Mouse (Mus musculus) ES-E14 (cell line): ENCODE results near the gene Gm10974. TPM values are rescaled to one million over a fixed set of nuclear protein-coding genes. Genes with fewer than 3 reads are reported as not detected.

Experiments used
- DNase-seq: peaks from one replicate; pipeline ENCODE4 v3.0.0-alpha.2; 2013; ENCODE audit warnings: low read depth, low spot score
- H3K27ac ChIP-seq: 2 replicates; pipeline ENCODE4 v1.5.1; 2012; ENCODE audit warnings: low read depth, mild to moderate bottlenecking, low read length, moderate library complexity, mixed read lengths; ENCODE audit not compliant: poor library complexity, insufficient read depth, severe bottlenecking
- H3K36me3 ChIP-seq: 2 replicates; pipeline ENCODE4 v1.6.1; 2012; ENCODE audit warnings: mild to moderate bottlenecking, low read length, moderate library complexity, mixed read lengths; ENCODE audit not compliant: control insufficient read depth, poor library complexity, insufficient read depth, severe bottlenecking
- H3K4me1 ChIP-seq, 2 experiments: fragments of 150-350 bp in 1 of 2; sonication (generic) in 1 of 2; 2 replicates each; pipeline ENCODE4 v1.6.1; 2012; ENCODE audit warnings: low read length in 2 of 2, mild to moderate bottlenecking in 1 of 2, mixed read lengths in 1 of 2; ENCODE audit not compliant: control insufficient read depth in 2 of 2, insufficient read depth in 2 of 2, poor library complexity in 1 of 2
- H3K4me3 ChIP-seq, 2 experiments: fragments of 150-350 bp in 1 of 2; sonication (generic) in 1 of 2; 2 replicates each; pipeline ENCODE4 v1.5.1; 2012; ENCODE audit warnings: low read length in 2 of 2, low read depth in 1 of 2, mild to moderate bottlenecking in 1 of 2, mixed read lengths in 1 of 2; ENCODE audit not compliant: insufficient read depth in 1 of 2, poor library complexity in 1 of 2, severe bottlenecking in 1 of 2
- H3K9ac ChIP-seq: 2 replicates; pipeline ENCODE4 v1.6.1; 2012; ENCODE audit warnings: low read depth, mild to moderate bottlenecking, low read length, mixed read lengths; ENCODE audit not compliant: poor library complexity, insufficient read depth, severe bottlenecking
- H3K9me3 ChIP-seq: fragments of 150-350 bp; sonication (generic); 2 replicates; pipeline ENCODE4 v1.6.1; 2012; ENCODE audit warnings: low read depth, mild to moderate bottlenecking, low read length; ENCODE audit not compliant: control insufficient read depth, insufficient read depth
- CHD2 ChIP-seq: IDR thresholded peaks from 2 replicates; pipeline ENCODE4 v1.6.1; 2014; ENCODE audit warnings: mild to moderate bottlenecking, low read depth, low read length, inconsistent platforms
- HCFC1 ChIP-seq: IDR thresholded peaks from 2 replicates; pipeline ENCODE4 v1.6.1; 2012; ENCODE audit warnings: low read length, inconsistent platforms, borderline replicate concordance; ENCODE audit not compliant: insufficient read depth
- MAFK ChIP-seq: IDR thresholded peaks from 2 replicates; pipeline ENCODE4 v1.6.1; 2014; ENCODE audit warnings: mild to moderate bottlenecking, low read depth, low read length, inconsistent platforms; ENCODE audit not compliant: insufficient read depth
- ZC3H11A ChIP-seq: IDR thresholded peaks from 2 replicates; pipeline ENCODE4 v1.6.1; 2012; ENCODE audit warnings: low read depth, mild to moderate bottlenecking, inconsistent platforms, low read length, borderline replicate concordance
- ZNF384 ChIP-seq: IDR thresholded peaks from 2 replicates; pipeline ENCODE4 v1.6.1; 2012; ENCODE audit warnings: low read depth, low read length, inconsistent platforms
- in situ Hi-C, 2 experiments: fragments of 600-800 bp; cut with MboI; formaldehyde crosslinking; loops; one replicate each; pipeline ENCODE4 v1.15.1; 2025; ENCODE audit warnings: low sequenced_read_pairs in 2 of 2, inconsistent platforms in 1 of 2; ENCODE audit not compliant: unreplicated experiment in 2 of 2
- total RNA-seq: library from RNA; depleted of rRNA; stranded (reverse); fragments of 300-350 nt; gene quantifications from 2 replicates; pipeline ENCODE4 v1.2.3, GENCODE M21; 2012; rRNA removed

Gene Gm10974
- total RNA-seq, 1 experiment, result not detected

DNA sequence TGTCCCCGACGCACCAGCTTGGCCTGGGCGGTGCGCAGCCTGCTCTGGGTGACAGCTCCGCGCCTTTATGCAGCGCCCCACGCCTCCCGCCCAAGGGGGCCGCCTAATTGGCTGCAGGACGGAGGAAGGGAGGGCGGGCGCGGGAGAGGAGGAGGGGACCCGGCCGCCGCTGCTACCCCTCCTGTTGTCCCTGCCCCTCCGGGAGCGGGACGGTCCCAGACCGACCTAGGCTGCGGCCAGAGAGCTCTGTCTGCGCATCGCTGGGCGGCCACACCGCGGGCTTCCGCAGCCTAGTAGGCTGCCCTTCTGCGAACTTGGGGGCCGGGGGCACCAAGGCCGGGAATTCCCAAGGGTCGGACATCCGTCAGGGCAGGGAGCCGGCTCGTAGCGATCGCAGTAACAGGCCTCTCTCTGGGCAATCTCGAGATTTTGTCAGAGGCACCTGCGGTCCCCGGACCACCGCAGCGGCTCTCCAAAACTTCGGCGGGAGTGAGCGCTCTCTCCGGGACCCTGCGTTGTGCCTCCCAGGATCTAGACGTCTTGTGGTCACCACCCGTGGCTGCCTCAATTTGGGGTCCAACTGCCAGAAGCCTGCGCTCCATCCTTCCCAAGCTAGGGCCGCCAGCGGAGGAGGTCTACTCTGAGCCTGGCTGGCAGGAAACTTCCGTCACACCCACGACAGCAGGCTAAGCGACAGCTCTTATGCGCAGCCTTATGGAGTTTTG, 61.9 kb downstream of the Gm10974 start, which contains the start of gene Aldh1a3:
Aldh1a3 (minus strand) TSS at position 81 of the 725 bp plus-strand sequence.
- H3K9me3 ChIP-seq, result no peaks in the 10 kb centered on the region
- in situ Hi-C loops, result no loop called here
- H3K36me3 ChIP-seq, result no peaks in the 10 kb centered on the region
- H3K4me3 ChIP-seq, result peak within 1 kb of the TSS; percentile 59 to 63
- TF ChIP-seq HCFC1 (no peak), MAFK (no peak), ZC3H11A (no peak), ZNF384 (no peak), CHD2 (no peak)
- H3K9ac ChIP-seq, result no peak within 1 kb of the TSS
- H3K4me1 ChIP-seq, result peaks cover 0 to 3% of the 10 kb centered on the region in 2 experiments; a peak in 1 of 4 replicates
- H3K27ac ChIP-seq, result no peak within 1 kb of the TSS
- peak; percentile 51 for DNase-seq

GRCm38 (mm10) chr7:66434453-66434935, 68.8 kb downstream of the Gm10974 start:
- Histone ChIP-seq H3K27ac (no peak overlapping the region), H3K9ac (no peak overlapping the region), H3K4me3 (no peak overlapping the region), H3K4me1 (no peaks in the 10 kb centered on the region), H3K9me3 (no peaks in the 10 kb centered on the region), H3K36me3 (no peaks in the 10 kb centered on the region)
- in situ Hi-C loops, result loop anchor here in 1 of 2 experiments (5.0 kb wide), 1 partner anchor 228 kb away; no protein-coding TSS in a partner anchor
- TF ChIP-seq ZC3H11A, result peak; percentile 52; the same call in 1 of the 2 replicates
- no peak for TF ChIP-seq CHD2
- no peak for DNase-seq

Other genes with a start within 250 kb of the Gm10974 start
- gene Lrrk1, start 22.4 kb downstream of the Gm10974 start, total RNA-seq, result 3.3 and 7.4 TPM in 2 replicates
- gene Aldh1a3, start 61.6 kb downstream of the Gm10974 start, total RNA-seq, result 11.8 and 12.4 TPM in 2 replicates